Comparison of ENCODE assay signal across 22 mouse cellular contexts in genomic region chr9:50565173-50565572, GRCm38 (mm10). TPM values are rescaled to one million over a fixed set of nuclear protein-coding genes. Genes with fewer than 3 reads are reported as not detected.
DNase-seq lines count a peak whose midpoint lies in the region; ATAC-seq and TF ChIP-seq lines count a peak whose summit lies in the region.
"Had no signal": no experiment of that assay in that cellular context is flagged by ENCODE, and none has a peak within 500 bp of the region (broad histone marks: within the 10 kb centered on the region; RNA-seq: fewer than 3 reads in every experiment).

No protein-coding gene starts in this region.

- no peaks in the 10 kb centered on the region; the same call in 1 of the 2 replicates for H3K27me3 ChIP-seq in heart, embryonic 12.5 days (replicated peaks)
- H3K27me3 ChIP-seq in thymus, adult 2 months (ENCODE audit: control insufficient read depth, insufficient read depth, low read length), result no peaks in the 10 kb centered on the region
- no peaks in the 10 kb centered on the region for H3K27me3 ChIP-seq in forebrain, postnatal 0 days (ENCODE audit: insufficient read depth, low read length)
- H3K27me3 ChIP-seq: embryonic facial prominence, embryonic 13.5 days; forebrain, embryonic 12.5 days; heart, embryonic 13.5 days; kidney, embryonic 15.5 days; megakaryocyte, embryonic 14.5 days; neural tube, embryonic 15.5 days had no signal

- H3K9ac ChIP-seq in heart, embryonic 12.5 days, result no peak overlapping the region
- H3K9ac ChIP-seq in forebrain, postnatal 0 days, result no peak overlapping the region
- H3K9ac ChIP-seq: embryonic facial prominence, embryonic 13.5 days; forebrain, embryonic 12.5 days; heart, embryonic 13.5 days; kidney, embryonic 15.5 days; liver, embryonic 14.5 days; neural tube, embryonic 15.5 days had no signal

- peaks cover 8% of the 10 kb centered on the region; the same call in 1 of the 2 replicates for H3K4me1 ChIP-seq in heart, embryonic 12.5 days (replicated peaks)
- no peaks in the 10 kb centered on the region for H3K4me1 ChIP-seq in thymus, adult 2 months (replicated peaks; ENCODE audit: control insufficient read depth, insufficient read depth, low read length)
- no peaks in the 10 kb centered on the region for H3K4me1 ChIP-seq in forebrain, postnatal 0 days (ENCODE audit: insufficient read depth)
- H3K4me1 ChIP-seq: embryonic facial prominence, embryonic 13.5 days; forebrain, embryonic 12.5 days; kidney, embryonic 15.5 days; limb, embryonic 10.5 days; neural tube, embryonic 15.5 days had no signal

- no peak overlapping the region for H3K4me2 ChIP-seq in heart, embryonic 12.5 days
- H3K4me2 ChIP-seq in forebrain, postnatal 0 days (ENCODE audit: low read depth), result no peak overlapping the region
- H3K4me2 ChIP-seq: embryonic facial prominence, embryonic 13.5 days; forebrain, embryonic 12.5 days; heart, embryonic 13.5 days; kidney, embryonic 15.5 days; neural tube, embryonic 15.5 days had no signal

- H3K36me3 ChIP-seq in heart, embryonic 12.5 days, result no peaks in the 10 kb centered on the region
- H3K36me3 ChIP-seq in thymus, adult 2 months (ENCODE audit: control insufficient read depth, insufficient read depth, low read length), result no peaks in the 10 kb centered on the region
- H3K36me3 ChIP-seq in forebrain, postnatal 0 days (ENCODE audit: insufficient read depth), result no peaks in the 10 kb centered on the region
- H3K36me3 ChIP-seq: embryonic facial prominence, embryonic 13.5 days; forebrain, embryonic 12.5 days; heart, embryonic 13.5 days; kidney, embryonic 15.5 days; limb, embryonic 10.5 days; neural tube, embryonic 15.5 days had no signal

- ATAC-seq in heart, embryonic 12.5 days (ENCODE audit: insufficient number of reproducible peaks, low FRiP score), result no peak
- no peak for ATAC-seq in forebrain, postnatal 0 days

- H3K9me3 ChIP-seq in heart, embryonic 12.5 days (replicated peaks), result peaks cover 7% of the 10 kb centered on the region
- H3K9me3 ChIP-seq in forebrain, postnatal 0 days (ENCODE audit: low read length), result no peaks in the 10 kb centered on the region
- H3K9me3 ChIP-seq: forebrain, embryonic 12.5 days; kidney, embryonic 15.5 days; limb, embryonic 10.5 days; neural tube, embryonic 15.5 days had no signal

- peak; percentile 15 for DNase-seq in heart, adult 8-10 months (ENCODE audit: low spot score)
- DNase-seq in 3134 (ENCODE audit: extremely low read depth, insufficient read length, low spot score), result peak; percentile 69
- DNase-seq in Muller cell, postnatal 12 days (ENCODE audit: inconsistent ontology term), result peak; percentile 48
- peak; percentile 16 for DNase-seq in lung, postnatal 25 days (ENCODE audit: low spot score)
- DNase-seq in embryo, embryonic 10 days (ENCODE audit: low spot score), result no peak
- no peak for DNase-seq in thymus, adult 2 months
- DNase-seq in forebrain, postnatal 0 days, result no peak
- DNase-seq: cerebellum, adult 9-11 months; layer of hippocampus, adult 9-11 months; right cerebral cortex, postnatal 14 days; thymus, adult 18-20 months had no signal

- no peak overlapping the region for H3K27ac ChIP-seq in heart, embryonic 12.5 days (ENCODE audit: poor library complexity, severe bottlenecking)
- no peak overlapping the region for H3K27ac ChIP-seq in thymus, adult 2 months (ENCODE audit: control insufficient read depth, insufficient read depth, low read length)
- no peak overlapping the region for H3K27ac ChIP-seq in forebrain, postnatal 0 days (ENCODE audit: low read depth, low read length)
- H3K27ac ChIP-seq: embryonic facial prominence, embryonic 13.5 days; forebrain, embryonic 12.5 days; heart, embryonic 13.5 days; kidney, embryonic 15.5 days; limb, embryonic 10.5 days; liver, embryonic 14.5 days; neural tube, embryonic 15.5 days had no signal

- no peak for TF ChIP-seq CTCF in thymus, adult 2 months (IDR thresholded peaks at IDR 0.05; ENCODE audit: borderline replicate concordance, control insufficient read depth, extremely low read depth, insufficient read depth, low read length, poor library complexity)
- no peak for TF ChIP-seq CTCF in forebrain, postnatal 0 days (IDR thresholded peaks at IDR 0.05; ENCODE audit: low read depth)

- WGBS in heart, embryonic 12.5 days, result 64% methylated on average over 7 of the region's 7 CpGs
- WGBS in thymus, adult 2 months, result 71% methylated on average over 7 of the region's 7 CpGs
- WGBS in forebrain, postnatal 0 days, result 75% methylated on average over 7 of the region's 7 CpGs

- no peak for TF ChIP-seq POLR2A in thymus, adult 2 months (IDR thresholded peaks at IDR 0.05; ENCODE audit: control insufficient read depth, extremely low read depth, insufficient read depth, low read length, poor library complexity)

- no peak overlapping the region for H3K4me3 ChIP-seq in heart, embryonic 12.5 days
- H3K4me3 ChIP-seq in thymus, adult 2 months (ENCODE audit: control insufficient read depth, insufficient read depth, low read length), result no peak overlapping the region
- no peak overlapping the region for H3K4me3 ChIP-seq in forebrain, postnatal 0 days (ENCODE audit: low read depth, low read length)
- H3K4me3 ChIP-seq: embryonic facial prominence, embryonic 13.5 days; forebrain, embryonic 12.5 days; heart, embryonic 13.5 days; kidney, embryonic 15.5 days; limb, embryonic 10.5 days; megakaryocyte, embryonic 14.5 days; neural tube, embryonic 15.5 days had no signal

RNA-seq across cellular contexts. Expression of gene Tex12, which starts 4.0 kb away (rescaled TPM):
- not detected for total RNA-seq in heart, adult 8-10 months (2022)
- 0.22 TPM in 1 of 2 replicates, not detected in the other for polyA plus RNA-seq in heart, embryonic 12.5 days (2016; fragmentation: Nextera tagmentation; extraction: Ambion mirVana)
- not detected in 2 replicates for polyA plus RNA-seq in thymus, adult 2 months (2012; rRNA removed)
- total RNA-seq in forebrain, postnatal 0 days (2014; rRNA removed), result not detected in 2 replicates
- 0.17 TPM in 1 of 2 replicates, not detected in the other for polyA plus RNA-seq in forebrain, postnatal 0 days (2015; fragmentation: Nextera tagmentation; extraction: Ambion mirVana)
- total RNA-seq: adrenal gland, adult 18-20 months; monocyte, adult 5-6 weeks had no signal
- polyA plus RNA-seq: embryonic facial prominence, embryonic 13.5 days; heart, embryonic 13.5 days; limb, embryonic 10.5 days; liver, embryonic 14.5 days had no signal

RNA-seq across cellular contexts. Expression of gene Bco2, which starts 10.2 kb away (rescaled TPM):
- total RNA-seq in heart, adult 8-10 months (2022), result under 1 TPM; 0.24 to 0.50 (median 0.45) TPM
- polyA plus RNA-seq in heart, embryonic 12.5 days (2016; fragmentation: Nextera tagmentation; extraction: Ambion mirVana), result 0.08 TPM in 1 of 2 replicates, not detected in the other
- 0.23 and 0.38 TPM in 2 replicates for polyA plus RNA-seq in thymus, adult 2 months (2012; rRNA removed)
- 0.76 and 0.92 TPM in 2 replicates for total RNA-seq in forebrain, postnatal 0 days (2014; rRNA removed)
- 0.65 and 0.80 TPM in 2 replicates for polyA plus RNA-seq in forebrain, postnatal 0 days (2015; fragmentation: Nextera tagmentation; extraction: Ambion mirVana)
- polyA plus RNA-seq: heart, embryonic 13.5 days had no signal

RNA-seq across cellular contexts. Expression of gene Il18, which starts 10.5 kb away (rescaled TPM):
- total RNA-seq in heart, adult 8-10 months (2022), result 1 to 10 TPM in 3 of 4 experiments, under 1 TPM in 1; 0.54 to 2.0 (median 1.5) TPM
- 3.9 and 4.0 TPM in 2 replicates for polyA plus RNA-seq in heart, embryonic 12.5 days (2016; fragmentation: Nextera tagmentation; extraction: Ambion mirVana)
- polyA plus RNA-seq in thymus, adult 2 months (2012; rRNA removed), result 3.2 and 5.0 TPM in 2 replicates
- total RNA-seq in forebrain, postnatal 0 days (2014; rRNA removed), result 17.4 and 22.9 TPM in 2 replicates
- 28.3 and 34.3 TPM in 2 replicates for polyA plus RNA-seq in forebrain, postnatal 0 days (2015; fragmentation: Nextera tagmentation; extraction: Ambion mirVana)

RNA-seq across cellular contexts. Expression of gene Pts, which starts 36.6 kb away (rescaled TPM):
- total RNA-seq in heart, adult 8-10 months (2022), result 10 to 100 TPM; 30.9 to 41.7 (median 36.7) TPM
- polyA plus RNA-seq in heart, embryonic 12.5 days (2016; fragmentation: Nextera tagmentation; extraction: Ambion mirVana), result 82.2 and 84.1 TPM in 2 replicates
- polyA plus RNA-seq in thymus, adult 2 months (2012; rRNA removed), result 45.0 and 51.0 TPM in 2 replicates
- 83.7 and 102 TPM in 2 replicates for total RNA-seq in forebrain, postnatal 0 days (2014; rRNA removed)
- 101 and 112 TPM in 2 replicates for polyA plus RNA-seq in forebrain, postnatal 0 days (2015; fragmentation: Nextera tagmentation; extraction: Ambion mirVana)

RNA-seq across cellular contexts. Expression of gene Sdhd, which starts 38.4 kb away (rescaled TPM):
- total RNA-seq in heart, adult 8-10 months (2022), result 100 to 1,000 TPM; 662 to 705 (median 698) TPM
- 570 and 575 TPM in 2 replicates for polyA plus RNA-seq in heart, embryonic 12.5 days (2016; fragmentation: Nextera tagmentation; extraction: Ambion mirVana)
- 197 and 210 TPM in 2 replicates for polyA plus RNA-seq in thymus, adult 2 months (2012; rRNA removed)
- total RNA-seq in forebrain, postnatal 0 days (2014; rRNA removed), result 151 and 168 TPM in 2 replicates
- 279 and 305 TPM in 2 replicates for polyA plus RNA-seq in forebrain, postnatal 0 days (2015; fragmentation: Nextera tagmentation; extraction: Ambion mirVana)

Comparison
In these comparisons a context has a peak if more than half of its experiments do, and no peak if none do; other contexts are left out.
1. DNase-seq: peak in heart, adult 8-10 months (single experiment), 3134 (single experiment), Muller cell, postnatal 12 days (single experiment) and lung, postnatal 25 days (single experiment); none in embryo, embryonic 10 days (single experiment), thymus, adult 2 months (single experiment) and forebrain, postnatal 0 days (single experiment).